Mouse (Mus musculus) layer of hippocampus, postnatal 25 days (tissue): ENCODE data around the gene Ip6k1. TPM values are rescaled to one million over a fixed set of nuclear protein-coding genes. Genes with fewer than 3 reads are reported as not detected.
A peak's percentile ranks its signal among the peaks of the same experiment; 100 is the strongest.

Experiments used
- DNase-seq, 2 experiments: peaks; one replicate each; pipeline ENCODE4 v3.0.0; 2022; ENCODE audit warnings: mixed read lengths in 2 of 2, low spot score in 1 of 2; ENCODE audit errors: extremely low spot score in 1 of 2
- total RNA-seq, 2 experiments: library from RNA; stranded (reverse); gene quantifications; 2 replicates each; pipeline ENCODE4 v1.2.3; 2021

The Ip6k1 gene
- 100 to 1,000 TPM; 220 to 228 TPM for total RNA-seq

DNA sequence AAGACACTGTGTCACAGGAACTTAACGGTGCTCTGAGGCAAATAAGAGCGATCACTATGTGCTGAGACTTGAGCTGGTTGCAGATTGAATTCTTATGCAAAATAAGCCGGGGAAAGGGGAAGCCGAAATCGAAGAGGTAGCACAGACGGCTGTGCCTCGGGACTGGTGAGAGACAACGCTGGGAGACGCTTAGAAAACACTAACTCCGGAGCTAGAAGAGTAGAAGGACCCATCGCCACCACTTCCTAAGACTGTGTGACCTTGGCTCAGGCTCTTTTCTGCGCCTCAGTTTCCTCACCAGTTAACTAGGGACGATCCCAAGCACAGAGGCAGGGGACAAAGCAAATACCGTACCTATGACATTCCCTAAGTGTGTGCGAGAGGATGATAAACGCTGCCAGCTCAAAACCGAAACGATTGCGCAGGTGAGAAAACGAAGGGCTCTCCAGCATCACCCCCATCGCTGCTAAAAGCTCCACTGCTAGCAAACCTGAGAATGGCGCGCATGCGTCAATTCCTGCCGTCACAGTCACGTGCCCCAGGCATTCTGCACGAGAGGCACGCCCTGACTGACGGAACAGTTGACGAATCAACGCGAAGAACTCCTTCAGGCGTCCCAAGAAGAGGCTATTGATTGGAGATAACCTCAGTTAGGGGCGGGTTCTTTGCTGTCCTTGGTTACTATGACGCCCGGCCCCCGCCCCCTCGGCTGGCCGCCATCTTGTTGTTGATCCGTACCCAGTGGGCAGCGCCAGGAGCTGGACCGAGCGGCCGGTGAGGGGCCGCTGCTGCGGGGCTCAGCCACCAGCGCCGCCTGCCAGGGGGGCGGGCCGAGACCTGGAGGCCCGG is at the start of gene Ip6k1:
Gene Ip6k1, plus strand, starts transcription at position 580 of the 849 bp plus-strand sequence.
- DNase-seq = peak; percentile 99 to 100

GRCm38 (mm10) chr9:107955613-107956289 is 46.5 kb upstream of the Ip6k1 start:
- DNase-seq = no peak

DNA sequence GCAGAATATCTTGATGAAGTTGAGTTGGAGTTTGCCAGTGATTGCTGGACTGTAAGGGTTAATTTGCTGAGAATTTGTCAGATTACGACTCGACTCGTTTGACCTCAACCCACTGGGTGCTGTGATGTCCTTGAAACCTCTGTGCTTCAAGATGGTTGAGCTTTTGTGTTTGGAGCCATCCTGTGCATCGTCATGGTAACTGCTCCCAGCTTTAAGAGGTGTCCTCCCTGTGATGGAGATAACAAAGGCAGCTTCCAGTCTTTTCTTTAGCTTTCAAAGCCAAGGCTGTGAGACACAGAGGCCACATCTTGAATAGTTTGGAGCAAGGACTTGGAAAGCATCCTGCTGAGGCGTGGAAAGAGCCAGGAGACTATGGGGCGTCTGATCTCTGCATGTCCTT is 45.2 kb upstream of the Ip6k1 start:
- DNase-seq = no peak

- DNase-seq = no peak
These were observed 42.4 kb upstream of the Ip6k1 start for GRCm38 (mm10) chr9:107959896-107960295.

DNA sequence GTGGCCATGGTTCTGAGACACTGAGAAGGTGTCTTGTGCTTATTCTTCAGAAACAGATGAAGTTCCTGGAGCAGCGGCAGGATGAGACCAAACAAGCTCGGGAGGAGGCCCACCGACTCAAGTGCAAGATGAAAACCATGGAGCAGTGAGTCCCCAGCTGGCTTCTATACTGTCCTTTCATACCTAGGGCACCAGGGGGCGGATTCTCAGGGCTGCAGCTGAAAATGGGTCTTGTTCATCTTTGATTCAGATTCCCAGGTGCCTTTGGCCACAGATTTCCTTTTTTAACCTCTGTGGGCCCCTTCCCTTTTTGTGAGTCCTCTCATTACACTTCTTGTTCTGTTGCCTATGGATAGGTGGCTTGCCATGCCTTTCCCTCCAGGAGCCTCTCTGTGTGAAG is 41.4 kb upstream of the Ip6k1 start:
- no peak for DNase-seq

DNA sequence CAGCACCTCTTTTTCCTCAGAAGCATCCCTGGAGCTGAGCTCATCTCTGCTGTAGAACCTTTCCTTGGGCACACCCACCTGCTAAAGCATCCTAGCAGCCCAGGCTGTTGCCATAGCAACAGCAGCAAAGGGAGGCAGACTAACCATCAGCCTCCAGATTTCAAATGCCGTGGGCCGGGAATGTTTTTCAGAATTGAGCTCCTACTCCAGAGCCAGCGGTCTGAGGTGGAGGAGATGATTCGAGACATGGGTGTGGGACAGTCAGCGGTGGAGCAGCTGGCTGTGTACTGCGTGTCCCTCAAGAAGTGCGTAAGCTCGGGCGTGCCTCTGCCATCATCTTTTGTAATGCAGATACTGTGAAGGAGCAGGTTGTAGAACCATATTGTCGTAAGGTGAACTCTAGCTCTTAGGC is 40.9 kb upstream of the Ip6k1 start:
- DNase-seq = peak; percentile 53 to 67

DNA sequence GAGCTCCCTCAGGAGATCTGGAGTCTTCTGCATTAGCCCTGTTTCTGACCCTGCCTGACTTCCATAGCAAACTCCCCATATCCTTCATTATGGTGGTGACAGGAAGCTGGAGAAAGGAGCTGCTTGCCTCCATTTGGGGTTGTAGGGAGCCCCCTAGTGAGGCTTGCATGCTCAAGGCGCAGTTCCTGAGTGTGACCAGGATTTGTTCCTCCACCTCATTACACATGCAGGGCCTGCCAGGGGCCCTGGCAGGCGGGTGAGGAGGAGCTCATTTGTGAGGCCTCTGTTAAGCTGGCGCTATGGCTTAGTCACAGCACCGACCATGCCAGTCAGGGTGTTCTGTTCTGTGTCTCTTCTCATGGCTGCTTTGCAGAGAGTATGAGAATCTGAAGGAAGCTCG is 40.4 kb upstream of the Ip6k1 start:
- peak in 1 of 2 experiments; percentile 55 for DNase-seq

GRCm38 (mm10) chr9:107962916-107963315 is 39.4 kb upstream of the Ip6k1 start:
- no peak for DNase-seq

DNA sequence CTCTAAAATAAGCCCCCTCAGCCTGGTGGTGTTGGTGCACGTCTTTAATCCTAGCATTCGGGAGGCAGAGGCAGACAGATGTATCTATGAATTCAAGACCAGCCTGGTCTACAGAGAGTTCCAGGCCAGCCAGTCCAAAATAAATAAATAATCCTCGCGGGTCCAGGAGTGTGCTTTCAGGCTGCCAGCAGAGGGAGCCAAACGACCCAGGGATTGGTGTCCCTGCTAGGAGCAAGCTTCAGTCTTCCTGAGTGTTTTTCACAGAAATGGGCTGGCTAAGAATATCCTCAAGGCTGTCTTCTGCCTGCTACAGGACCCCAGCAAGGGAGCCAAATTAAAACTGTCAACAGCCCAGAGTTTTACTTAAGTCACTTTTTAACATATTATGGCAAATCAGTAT is 38.6 kb upstream of the Ip6k1 start:
- peak; percentile 66 to 83 for DNase-seq

DNA sequence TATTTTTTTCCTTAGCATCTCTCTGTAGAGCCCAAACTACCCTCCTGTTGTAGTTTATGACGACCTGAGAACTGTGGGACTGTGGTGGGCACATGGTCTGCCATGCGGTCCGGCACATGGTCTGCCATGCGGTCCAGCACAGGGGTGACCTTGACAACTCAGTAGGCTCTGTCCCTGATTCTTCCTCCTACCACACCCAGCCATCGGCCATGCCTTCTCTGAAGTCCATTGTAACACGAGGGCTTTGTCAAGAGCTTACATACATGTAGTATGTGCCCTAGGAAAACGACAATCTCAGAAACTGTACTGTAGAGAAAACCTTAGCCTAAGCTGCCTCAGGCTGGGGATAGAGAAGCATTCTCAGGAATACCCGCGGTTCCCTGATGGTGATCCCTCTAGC is 37.6 kb upstream of the Ip6k1 start:
- no peak for DNase-seq

DNA sequence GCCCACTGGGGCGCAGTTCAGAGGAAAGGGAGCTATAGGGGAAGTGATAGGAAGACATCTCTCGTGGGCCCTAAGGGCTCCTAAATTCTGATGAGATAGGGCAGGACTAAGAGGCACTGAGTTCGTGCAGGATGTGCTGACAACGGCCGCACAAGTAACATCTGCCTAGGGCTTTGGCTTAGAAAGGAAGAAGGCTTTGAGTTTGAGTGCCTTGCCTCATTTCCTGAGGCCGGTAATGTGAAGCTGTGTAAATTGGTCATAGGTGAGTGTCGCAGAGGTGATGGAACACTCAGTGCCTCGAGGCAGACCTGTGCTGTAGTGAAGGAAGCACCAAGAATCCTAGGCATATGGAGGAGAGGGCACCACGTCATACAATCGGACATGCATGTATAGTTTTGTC is 35.6 kb upstream of the Ip6k1 start:
- DNase-seq = no peak

- DNase-seq = no peak
These were observed 34.9 kb upstream of the Ip6k1 start for GRCm38 (mm10) chr9:107967437-107967836.

DNA sequence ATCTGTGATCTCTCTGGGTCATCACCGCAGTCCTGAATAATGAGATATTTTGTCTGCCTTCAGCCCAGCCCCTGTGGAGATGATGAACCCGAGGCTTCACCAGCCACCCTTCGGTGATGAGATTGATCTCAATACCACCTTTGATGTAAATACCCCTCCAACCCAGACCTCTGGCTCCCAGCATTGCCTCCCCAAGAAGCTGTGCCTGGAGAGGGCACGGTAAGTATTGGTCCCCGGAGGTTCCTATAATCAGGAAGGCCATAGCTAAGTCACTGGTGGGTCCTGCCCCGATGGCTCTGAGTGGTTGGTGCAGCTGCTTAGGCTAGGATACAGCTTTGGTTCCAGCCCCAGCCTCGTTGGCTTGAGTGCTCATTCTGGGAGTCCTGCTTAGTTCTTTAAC is 33.8 kb upstream of the Ip6k1 start:
- no peak for DNase-seq

GRCm38 (mm10) chr9:107970311-107970710 is 32.0 kb upstream of the Ip6k1 start:
- DNase-seq = no peak

DNA sequence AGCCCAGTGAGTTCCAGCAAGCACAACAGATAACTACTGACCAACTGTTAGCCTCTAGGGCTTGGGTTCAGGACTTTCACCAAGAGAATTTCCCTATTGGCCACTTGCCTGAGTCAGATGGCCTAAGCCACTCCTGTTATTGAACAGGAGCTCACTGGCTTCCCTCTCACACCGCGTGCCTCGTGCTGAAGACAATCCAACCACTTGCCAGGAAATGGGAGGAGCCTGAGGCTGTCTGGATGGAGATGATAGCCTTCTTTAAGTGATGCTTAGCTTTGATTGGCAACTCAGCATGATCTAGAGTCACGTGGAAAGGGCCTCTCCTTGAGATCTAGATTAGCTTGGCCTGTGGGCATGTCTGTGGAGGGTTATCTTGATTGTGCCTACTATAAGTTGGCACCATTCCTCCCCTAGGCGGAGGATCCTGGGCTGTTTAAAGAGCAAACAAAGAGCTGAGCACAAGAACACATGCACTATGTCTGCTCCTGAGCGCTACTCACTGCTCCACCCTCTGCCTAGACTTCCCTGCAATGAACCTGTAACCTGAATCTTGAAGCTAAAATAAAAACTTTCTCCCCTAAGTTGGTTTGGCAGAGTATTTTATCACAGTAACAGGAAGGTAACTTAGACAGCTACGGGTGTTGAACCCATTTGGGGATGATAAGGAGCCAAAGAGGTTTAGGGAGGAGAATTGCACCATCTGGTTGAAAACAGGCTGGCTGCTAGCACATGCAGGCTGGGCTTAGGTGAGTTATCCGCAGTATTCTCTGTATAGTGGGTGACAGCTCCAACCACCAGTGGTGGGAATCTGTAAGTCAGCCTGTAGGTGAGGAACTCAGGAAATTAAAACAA is 30.4 kb upstream of the Ip6k1 start:
- DNase-seq = no peak

GRCm38 (mm10) chr9:107974491-107975171 is 27.7 kb upstream of the Ip6k1 start:
- no peak for DNase-seq

GRCm38 (mm10) chr9:107975399-107976386 is 26.6 kb upstream of the Ip6k1 start, which contains the start of gene Uba7:
Gene Uba7, plus strand, starts transcription at chr9:107975505.
- no peak for DNase-seq

DNA sequence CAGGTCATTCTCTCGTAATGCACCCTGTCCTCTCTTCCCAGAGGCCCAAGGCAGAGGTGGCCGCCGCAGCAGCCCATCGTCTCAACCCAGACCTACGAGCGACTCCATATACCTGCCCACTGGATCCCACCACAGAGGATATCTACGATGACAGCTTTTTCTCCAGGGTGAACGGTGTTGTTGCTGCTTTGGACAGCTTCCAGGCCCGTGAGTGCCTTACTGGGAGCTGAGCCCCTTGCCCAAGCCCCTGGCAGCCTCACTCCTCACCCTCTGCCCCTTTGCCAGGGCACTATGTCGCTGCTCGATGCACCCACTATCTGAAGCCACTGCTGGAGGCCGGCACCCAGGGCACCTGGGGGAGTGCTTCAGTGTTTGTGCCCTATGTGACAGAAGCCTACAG is 23.5 kb upstream of the Ip6k1 start:
- DNase-seq = no peak
